Mouse (Mus musculus): ENCODE results near the gene Unc13a.

Unc13a gene

GRCm38 (mm10) chr8:71580201-71580600 is 91.4 kb downstream of the Unc13a start:
- no peak for DNase-seq (ENCODE audit: low spot score)

GRCm38 (mm10) chr8:71579476-71579875 is 92.1 kb downstream of the Unc13a start:
- no peak for DNase-seq (ENCODE audit: low spot score)

DNA sequence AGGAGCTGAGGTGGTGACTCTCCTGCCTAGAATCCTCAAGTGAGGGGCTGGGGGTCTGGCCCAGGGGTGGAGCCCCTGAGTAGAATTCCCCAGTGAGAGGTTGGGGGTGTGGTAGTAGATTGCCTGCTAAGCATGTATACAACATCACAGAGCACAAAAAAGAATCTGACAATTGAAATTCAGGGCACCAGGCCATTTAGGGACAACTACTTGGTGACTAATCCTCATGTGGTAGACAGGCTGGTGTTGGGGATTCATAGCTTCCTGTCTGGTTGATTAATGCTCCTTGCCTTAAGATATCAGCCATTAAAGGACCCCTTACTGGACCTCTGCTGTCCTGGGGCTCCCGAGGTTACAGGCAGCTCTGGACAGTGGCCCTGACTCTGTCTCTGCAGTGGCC is 92.5 kb downstream of the Unc13a start:
- no peak for DNase-seq (ENCODE audit: low spot score)

GRCm38 (mm10) chr8:71577856-71578387 is 93.6 kb downstream of the Unc13a start:
- no peak for DNase-seq (ENCODE audit: low spot score)

DNA sequence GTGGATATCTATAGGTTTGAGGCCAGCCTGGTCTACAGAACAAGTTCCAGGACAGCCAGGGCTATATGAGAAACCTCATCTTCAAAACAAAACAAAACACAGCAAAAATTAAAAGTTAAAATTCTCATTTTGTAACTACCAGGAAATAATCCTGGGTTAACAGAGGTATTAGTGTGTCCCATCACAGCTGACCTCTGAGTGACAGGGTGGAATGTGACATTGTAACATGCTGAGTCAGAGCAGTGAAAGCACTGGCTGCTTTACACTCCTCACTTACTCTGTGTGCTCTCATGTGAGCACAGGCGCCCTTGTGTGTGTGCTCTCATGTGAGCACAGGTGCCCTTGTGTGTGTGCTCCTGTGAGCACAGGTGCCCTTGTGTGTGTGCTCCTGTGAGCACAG is 96.5 kb downstream of the Unc13a start:
- DNase-seq (ENCODE audit: low spot score): no peak

DNA sequence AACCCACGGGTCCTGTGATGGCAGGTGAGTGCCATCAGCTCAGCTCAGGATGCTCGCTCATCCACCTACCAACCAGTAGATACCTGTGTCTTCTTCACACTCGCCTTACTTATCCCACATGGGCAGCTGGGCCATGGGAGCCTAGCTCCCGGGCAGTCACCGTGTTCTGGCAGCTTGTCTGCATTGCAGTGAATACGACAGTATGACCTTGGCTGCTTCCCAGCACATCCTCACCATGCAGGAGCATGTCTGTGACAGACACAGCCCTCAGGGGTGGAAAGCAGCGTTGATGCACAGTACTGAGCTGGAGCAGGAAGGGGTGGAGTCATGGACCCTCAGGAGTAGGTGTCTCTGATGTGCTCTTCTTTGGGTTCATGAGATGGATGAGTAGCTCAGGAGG is 97.1 kb downstream of the Unc13a start:
- DNase-seq (ENCODE audit: low spot score): no peak
